Mouse (Mus musculus): ENCODE data around the gene Prss43.

GRCm38 (mm10) chr9:110834411-110834810 lies 7.9 kb downstream of the Prss43 start, which contains the start of gene Prss45:
- no peak for TF ChIP-seq CTCF (IDR thresholded peaks at IDR 0.05; ENCODE audit: insufficient read depth, low read length)
- TF ChIP-seq POLR2A (IDR thresholded peaks at IDR 0.05; ENCODE audit: borderline replicate concordance, extremely low read depth, low read depth, low read length): no peak

Data from lung, adult 2 months (tissue).